Mouse (Mus musculus) bone marrow, adult 2 months (tissue): ENCODE data around the gene Kpnb1.

Experiments used
- CTCF ChIP-seq: fragments of 200-500 bp; IDR thresholded peaks from 2 replicates; pipeline ENCODE4 v1.5.1; 2011; ENCODE audit warnings: low read length, control low read depth; ENCODE audit not compliant: control insufficient read depth, insufficient read depth
- POLR2A ChIP-seq: fragments of 200-500 bp; IDR thresholded peaks from 2 replicates; pipeline ENCODE4 v1.6.1; 2011; ENCODE audit warnings: low read depth, mild to moderate bottlenecking, control low read depth, low read length, borderline replicate concordance; ENCODE audit not compliant: control insufficient read depth

GRCm38 (mm10) chr11:97148591-97148990 lies 39.1 kb downstream of the Kpnb1 start:
- no peak for TF ChIP-seq CTCF
- TF ChIP-seq POLR2A, result no peak
